Mouse (Mus musculus): ENCODE measurements around the gene Uba52. TPM values are rescaled to one million over a fixed set of nuclear protein-coding genes. Genes with fewer than 3 reads are reported as not detected.

Uba52 gene
- polyA plus RNA-seq (2015; fragmentation: Nextera tagmentation; extraction: Ambion mirVana), result 1,111 and 1,265 TPM in 2 replicates

DNA sequence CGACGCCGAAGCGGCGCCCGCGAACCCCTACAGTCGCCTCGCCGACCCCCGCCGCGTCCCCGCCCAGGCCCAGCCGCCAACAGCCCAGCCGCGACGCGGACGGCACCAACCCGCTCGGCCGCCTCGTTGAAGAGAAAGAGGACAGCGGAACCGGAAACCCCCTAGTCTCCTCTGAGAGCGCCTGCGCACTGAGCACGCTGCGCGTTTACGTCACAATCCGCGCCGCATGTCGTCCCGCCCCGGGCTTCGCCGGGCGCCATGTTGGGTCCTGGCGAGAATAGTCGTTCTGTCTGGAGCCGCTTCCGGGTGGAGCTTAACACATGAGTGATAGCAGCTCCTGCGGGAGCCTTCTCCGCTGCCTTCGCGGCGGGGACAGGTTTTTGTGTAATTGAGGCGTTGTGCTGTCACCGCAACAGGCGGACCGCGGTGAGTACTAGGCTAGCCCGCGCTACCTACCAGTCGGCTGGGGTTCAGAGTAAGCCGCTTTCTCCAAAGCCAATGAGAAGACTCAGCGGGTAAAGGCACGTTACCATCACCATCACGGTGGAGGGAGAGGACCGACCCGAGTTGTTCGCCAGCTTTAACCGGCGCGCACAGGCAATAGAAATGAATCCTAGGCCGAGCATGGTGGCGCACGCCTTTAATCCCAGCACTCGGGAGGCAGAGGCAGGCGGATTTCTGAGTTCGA lies at the start of gene Uba52:
Uba52 (minus strand) TSS at position 574 of the 688 bp plus-strand sequence.
- peak within 1 kb of the TSS; percentile 93 for H3K27ac ChIP-seq
- peak within 1 kb of the TSS; percentile 98 for H3K9ac ChIP-seq (ENCODE audit: low read depth, low read length)
- ATAC-seq (replicated peaks; ENCODE audit: low FRiP score, low read depth), result peak; percentile 85

DNA sequence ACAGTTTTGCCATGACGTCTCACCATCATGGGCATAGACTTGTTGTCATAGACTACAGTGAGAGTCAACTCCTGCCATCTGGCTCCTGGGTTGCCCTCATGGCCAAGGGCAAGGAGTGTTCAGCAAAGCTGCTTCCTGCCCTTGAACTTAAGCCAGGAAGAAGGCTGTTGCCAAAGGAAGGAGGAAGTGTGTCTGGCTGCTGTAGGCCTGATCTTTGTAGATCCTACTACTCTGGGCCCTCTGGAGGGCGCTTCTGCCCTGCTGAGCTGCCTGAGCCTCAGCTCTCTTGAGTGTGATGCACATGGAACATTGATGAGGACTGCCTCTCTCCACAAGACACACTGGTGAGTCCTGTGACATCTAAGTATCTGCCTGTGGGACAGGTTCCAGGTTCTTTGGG lies 49.5 kb upstream of the Uba52 start:
- H3K9me3 ChIP-seq (replicated peaks; ENCODE audit: low read length), result no peaks in the 10 kb centered on the region
- 66% methylated on average over 2 of the region's 2 CpGs for WGBS
- H3K9ac ChIP-seq (ENCODE audit: low read depth, low read length), result no peak overlapping the region
- no peaks in the 10 kb centered on the region for H3K27me3 ChIP-seq (ENCODE audit: insufficient read depth, low read length)
- ATAC-seq (replicated peaks; ENCODE audit: low FRiP score, low read depth), result 0 out of 2 replicates have a peak, but pooled peaks have one; percentile 35
- H3K4me2 ChIP-seq (ENCODE audit: low read length), result no peak overlapping the region
- TF ChIP-seq CTCF (IDR thresholded peaks at IDR 0.05; ENCODE audit: low read depth), result peak; percentile 67
- H3K4me3 ChIP-seq (replicated peaks; ENCODE audit: low read depth, low read length), result no peak overlapping the region
- H3K36me3 ChIP-seq (ENCODE audit: insufficient read depth, low read length), result no peaks in the 10 kb centered on the region
- peak; percentile 69 for DNase-seq (ENCODE audit: low spot score)
- peaks cover 27% of the 10 kb centered on the region for H3K4me1 ChIP-seq (replicated peaks; ENCODE audit: insufficient read depth, low read length)
- 0 out of 2 replicates have a peak overlapping the region, but pooled peaks have one; percentile 76 for H3K27ac ChIP-seq

More for the DNA sequence above, at the start of gene Uba52:
- TF ChIP-seq CTCF (IDR thresholded peaks at IDR 0.05; ENCODE audit: low read depth), result no peak
- peak within 1 kb of the TSS; percentile 84 for H3K4me3 ChIP-seq (replicated peaks; ENCODE audit: low read depth, low read length)
- H3K4me2 ChIP-seq (ENCODE audit: low read length), result peak within 1 kb of the TSS; percentile 95
- H3K4me1 ChIP-seq (replicated peaks; ENCODE audit: insufficient read depth, low read length), result peaks cover 13% of the 10 kb centered on the region
- 1% methylated on average over 74 of the region's 74 CpGs for WGBS
- H3K27me3 ChIP-seq (ENCODE audit: insufficient read depth, low read length), result no peaks in the 10 kb centered on the region
- H3K9me3 ChIP-seq (replicated peaks; ENCODE audit: low read length), result no peaks in the 10 kb centered on the region
- DNase-seq (ENCODE audit: low spot score), result peak; percentile 99
- H3K36me3 ChIP-seq (ENCODE audit: insufficient read depth, low read length), result peaks cover 13% of the 10 kb centered on the region

DNA sequence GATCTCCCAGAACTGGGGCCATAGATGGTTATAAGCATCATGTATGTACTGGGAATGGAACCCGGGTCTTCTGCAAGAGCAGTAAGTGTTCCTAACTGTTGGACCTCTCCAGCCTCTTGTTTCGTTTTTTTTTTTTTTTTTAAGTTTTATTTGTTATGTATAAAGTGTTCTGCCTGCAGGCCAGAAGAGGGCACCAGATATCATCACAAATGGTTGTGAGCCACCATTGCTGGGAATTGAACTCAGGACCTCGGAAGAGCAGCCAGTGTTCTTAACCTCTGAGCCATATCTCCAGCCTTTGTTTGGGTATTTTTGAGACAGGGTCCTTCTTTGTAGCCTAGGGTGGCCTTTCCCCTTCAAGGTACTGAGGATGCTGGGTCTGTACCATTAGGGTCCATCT lies 48.4 kb upstream of the Uba52 start:
- Histone ChIP-seq H3K27me3 (ENCODE audit: insufficient read depth, low read length) (no peaks in the 10 kb centered on the region), H3K4me3 (replicated peaks; ENCODE audit: low read depth, low read length) (no peak overlapping the region), H3K27ac (no peak overlapping the region), H3K4me1 (replicated peaks; ENCODE audit: insufficient read depth, low read length) (peaks cover 20% of the 10 kb centered on the region), H3K9ac (ENCODE audit: low read depth, low read length) (no peak overlapping the region), H3K4me2 (ENCODE audit: low read length) (no peak overlapping the region), H3K9me3 (replicated peaks; ENCODE audit: low read length) (no peaks in the 10 kb centered on the region), H3K36me3 (ENCODE audit: insufficient read depth, low read length) (no peaks in the 10 kb centered on the region)
- peak; percentile 54 for TF ChIP-seq CTCF (IDR thresholded peaks at IDR 0.05; ENCODE audit: low read depth)
- no peak for DNase-seq (ENCODE audit: low spot score)
- no peak for ATAC-seq (replicated peaks; ENCODE audit: low FRiP score, low read depth)
- WGBS, result 78% methylated on average over 3 of the region's 3 CpGs

DNA sequence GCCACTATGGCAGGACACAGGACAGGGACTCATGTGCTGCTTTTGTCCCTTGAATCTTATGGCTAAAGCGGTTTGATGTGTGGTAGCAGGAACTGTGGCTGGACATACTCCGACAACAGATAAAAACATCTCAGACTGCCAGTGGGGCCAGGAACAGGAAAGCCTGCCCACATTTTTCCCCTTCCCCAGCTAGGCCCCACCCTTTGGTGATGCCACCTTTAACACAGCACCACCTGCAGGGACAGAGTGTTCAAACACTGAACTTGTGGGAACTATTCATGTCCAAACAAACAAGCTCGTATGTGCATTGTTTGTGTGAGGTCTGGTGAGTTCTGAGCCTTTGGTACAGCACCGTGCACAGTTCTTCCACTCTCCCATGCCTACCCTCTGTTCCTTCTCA lies 47.7 kb upstream of the Uba52 start:
- Histone ChIP-seq H3K4me1 (replicated peaks; ENCODE audit: insufficient read depth, low read length) (peaks cover 26% of the 10 kb centered on the region), H3K27ac (no peak overlapping the region; the same call in 1 of the 2 replicates), H3K9ac (ENCODE audit: low read depth, low read length) (0 out of 2 replicates have a peak overlapping the region, but pooled peaks have one; percentile 35), H3K27me3 (ENCODE audit: insufficient read depth, low read length) (no peaks in the 10 kb centered on the region), H3K9me3 (replicated peaks; ENCODE audit: low read length) (no peaks in the 10 kb centered on the region), H3K36me3 (ENCODE audit: insufficient read depth, low read length) (no peaks in the 10 kb centered on the region), H3K4me3 (replicated peaks; ENCODE audit: low read depth, low read length) (no peak overlapping the region), H3K4me2 (ENCODE audit: low read length) (no peak overlapping the region)
- WGBS, result 68% methylated on average over 4 of the region's 4 CpGs
- ATAC-seq (replicated peaks; ENCODE audit: low FRiP score, low read depth) (no peak), DNase-seq (ENCODE audit: low spot score) (no peak)
- peak; percentile 55; the same call in 1 of the 2 replicates for TF ChIP-seq CTCF (IDR thresholded peaks at IDR 0.05; ENCODE audit: low read depth)

DNA sequence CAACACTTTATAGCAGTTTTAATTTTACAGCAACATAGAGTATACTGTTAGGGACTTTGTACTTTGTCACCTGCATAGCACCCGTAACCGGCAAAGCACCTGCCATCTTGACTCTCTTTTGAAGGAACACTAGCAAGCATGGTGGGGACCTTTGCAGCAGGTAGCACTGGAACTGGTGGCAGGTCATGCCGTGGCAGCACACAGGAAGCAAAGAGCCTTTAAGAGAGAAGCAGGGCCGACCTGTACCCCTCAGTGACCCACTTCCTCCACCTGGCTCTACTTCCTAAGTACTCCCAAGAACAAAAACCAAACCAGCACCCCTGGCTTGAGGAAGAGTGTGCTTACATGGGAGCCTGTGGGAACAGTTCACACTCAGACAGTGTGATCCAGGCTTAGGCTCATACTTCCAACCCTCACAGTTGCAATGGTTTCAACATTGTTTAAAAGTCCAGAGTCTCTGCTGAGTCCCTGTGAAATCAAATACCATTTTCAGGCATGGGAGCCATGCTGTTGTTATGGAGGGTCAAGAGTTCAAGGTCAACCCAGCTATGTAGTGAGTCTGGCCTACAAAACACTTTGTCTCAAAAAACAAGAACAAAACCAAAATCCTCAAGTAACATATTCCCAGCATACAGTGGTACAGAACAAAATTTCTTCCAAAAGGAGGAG lies 44.6 kb upstream of the Uba52 start:
- Histone ChIP-seq H3K4me1 (replicated peaks; ENCODE audit: insufficient read depth, low read length) (peaks cover 14% of the 10 kb centered on the region), H3K9ac (ENCODE audit: low read depth, low read length) (no peak overlapping the region), H3K27me3 (ENCODE audit: insufficient read depth, low read length) (no peaks in the 10 kb centered on the region), H3K9me3 (replicated peaks; ENCODE audit: low read length) (no peaks in the 10 kb centered on the region), H3K4me2 (ENCODE audit: low read length) (no peak overlapping the region), H3K27ac (no peak overlapping the region), H3K36me3 (ENCODE audit: insufficient read depth, low read length) (no peaks in the 10 kb centered on the region), H3K4me3 (replicated peaks; ENCODE audit: low read depth, low read length) (no peak overlapping the region)
- WGBS, result 88% methylated on average over 4 of the region's 4 CpGs
- no peak for TF ChIP-seq CTCF (IDR thresholded peaks at IDR 0.05; ENCODE audit: low read depth)
- ATAC-seq (replicated peaks; ENCODE audit: low FRiP score, low read depth), result no peak
- no peak for DNase-seq (ENCODE audit: low spot score)

DNA sequence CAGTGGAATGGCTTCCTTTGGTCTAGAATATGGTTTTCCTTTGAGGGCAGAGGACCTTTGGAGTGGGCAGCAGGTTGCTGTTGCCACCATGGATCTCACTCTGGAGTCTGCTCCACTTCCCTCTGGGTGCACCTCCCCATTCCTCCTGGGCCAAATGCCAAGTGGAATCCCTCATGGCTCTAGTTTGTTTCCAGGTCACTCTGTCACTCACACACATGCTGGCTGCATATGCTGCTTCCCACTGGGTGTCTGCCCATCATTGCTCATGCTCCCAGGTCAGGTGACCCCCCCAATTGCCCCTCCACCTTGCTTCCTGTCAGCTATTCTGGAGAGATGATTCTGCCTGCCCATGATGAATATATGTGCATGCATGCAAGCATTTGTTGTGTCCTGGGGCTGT lies 43.1 kb upstream of the Uba52 start:
- Histone ChIP-seq H3K4me2 (ENCODE audit: low read length) (no peak overlapping the region), H3K9ac (ENCODE audit: low read depth, low read length) (no peak overlapping the region), H3K27me3 (ENCODE audit: insufficient read depth, low read length) (no peaks in the 10 kb centered on the region), H3K4me3 (replicated peaks; ENCODE audit: low read depth, low read length) (no peak overlapping the region), H3K27ac (no peak overlapping the region), H3K4me1 (replicated peaks; ENCODE audit: insufficient read depth, low read length) (peaks cover 13% of the 10 kb centered on the region; the same call in 1 of the 2 replicates), H3K9me3 (replicated peaks; ENCODE audit: low read length) (no peaks in the 10 kb centered on the region), H3K36me3 (ENCODE audit: insufficient read depth, low read length) (no peaks in the 10 kb centered on the region)
- DNase-seq (ENCODE audit: low spot score), result no peak
- ATAC-seq (replicated peaks; ENCODE audit: low FRiP score, low read depth), result no peak
- TF ChIP-seq CTCF (IDR thresholded peaks at IDR 0.05; ENCODE audit: low read depth), result no peak
